Mouse (Mus musculus) midbrain, embryonic 16.5 days (tissue): ENCODE results near the gene Celsr3. TPM values are rescaled to one million over a fixed set of nuclear protein-coding genes. Genes with fewer than 3 reads are reported as not detected.

Experiments
- ATAC-seq: fragments of 200-750 bp; cut with Nextera tagmentation; 2 replicates; pipeline ENCODE4 v1.8.0; 2017; ENCODE audit warnings: moderate TSS enrichment
- H3K27ac ChIP-seq: fragments of 300-500 bp; sonication (generic); 2 replicates; pipeline ENCODE4 v1.5.1; 2014; ENCODE audit warnings: mild to moderate bottlenecking, low read length, mixed read lengths
- H3K27me3 ChIP-seq: fragments of 300-500 bp; sonication (generic); 2 replicates; pipeline ENCODE4 v1.6.1; 2014; ENCODE audit warnings: low read depth, low read length, mixed read lengths; ENCODE audit not compliant: control insufficient read depth, insufficient read depth
- H3K36me3 ChIP-seq: fragments of 300-500 bp; sonication (generic); 2 replicates; pipeline ENCODE4 v1.6.1; 2014; ENCODE audit warnings: mild to moderate bottlenecking, low read length, moderate library complexity, mixed read lengths; ENCODE audit not compliant: control insufficient read depth, insufficient read depth
- H3K4me1 ChIP-seq: fragments of 300-500 bp; sonication (generic); 2 replicates; pipeline ENCODE4 v1.6.1; 2014; ENCODE audit warnings: mild to moderate bottlenecking, low read length, mixed read lengths; ENCODE audit not compliant: control insufficient read depth, insufficient read depth
- H3K4me2 ChIP-seq: fragments of 300-500 bp; sonication (generic); 2 replicates; pipeline ENCODE4 v1.6.1; 2014; ENCODE audit warnings: mild to moderate bottlenecking, low read length, mixed read lengths
- H3K4me3 ChIP-seq: fragments of 300-500 bp; sonication (generic); 2 replicates; pipeline ENCODE4 v1.5.1; 2014; ENCODE audit warnings: low read depth, mild to moderate bottlenecking, low read length, moderate library complexity, mixed read lengths
- H3K9ac ChIP-seq: fragments of 300-500 bp; sonication (generic); 2 replicates; pipeline ENCODE4 v1.6.1; 2014; ENCODE audit warnings: low read depth, low read length, mixed read lengths
- H3K9me3 ChIP-seq: fragments of 300-500 bp; sonication (generic); replicated peaks from 2 replicates; pipeline ENCODE4 v1.6.1; 2014; ENCODE audit warnings: mild to moderate bottlenecking, low read length, mixed read lengths; ENCODE audit not compliant: control insufficient read depth, poor library complexity, severe bottlenecking
- WGBS: fragments of 180-500 bp; shearing (Covaris S2); extraction: QIAGEN DNeasy Blood & Tissue Kit; methylation state at CpG from one replicate; pipeline ENCODE4 v1.1.7; 2014; 5-methylcytosine and 5-hydroxymethylcytosine counted together
- polyA plus RNA-seq: library from polyadenylated mRNA; unstranded; fragments of >200 nt; fragmentation: Nextera tagmentation; extraction: Ambion mirVana; gene quantifications from 2 replicates; pipeline ENCODE4 v1.2.1, GENCODE M21; 2015

Gene Celsr3
- polyA plus RNA-seq, 1 experiment from 2014 or later, result 12.7 TPM

GRCm38 (mm10) chr9:108798508-108799075 lies 27.5 kb upstream of the Celsr3 start:
- Histone ChIP-seq H3K36me3 (peaks cover 36% of the 10 kb centered on the region), H3K4me3 (no peak overlapping the region), H3K27ac (no peak overlapping the region), H3K4me1 (peaks cover 29% of the 10 kb centered on the region), H3K4me2 (no peak overlapping the region), H3K9ac (no peak overlapping the region), H3K27me3 (no peaks in the 10 kb centered on the region), H3K9me3 (no peaks in the 10 kb centered on the region)
- no peak for ATAC-seq
- 87% methylated on average over 5 of the region's 5 CpGs for WGBS

- H3K4me3 ChIP-seq, result no peak overlapping the region
- no peak for ATAC-seq
- no peak overlapping the region for H3K27ac ChIP-seq
- no peaks in the 10 kb centered on the region for H3K27me3 ChIP-seq
- H3K4me1 ChIP-seq, result peaks cover 20% of the 10 kb centered on the region
- peaks cover 43% of the 10 kb centered on the region for H3K36me3 ChIP-seq
- no peaks in the 10 kb centered on the region for H3K9me3 ChIP-seq
- 89% methylated on average over 3 of the region's 3 CpGs for WGBS
- H3K9ac ChIP-seq, result no peak overlapping the region
- no peak overlapping the region for H3K4me2 ChIP-seq
These were observed 26.6 kb upstream of the Celsr3 start for GRCm38 (mm10) chr9:108799564-108799963.

DNA sequence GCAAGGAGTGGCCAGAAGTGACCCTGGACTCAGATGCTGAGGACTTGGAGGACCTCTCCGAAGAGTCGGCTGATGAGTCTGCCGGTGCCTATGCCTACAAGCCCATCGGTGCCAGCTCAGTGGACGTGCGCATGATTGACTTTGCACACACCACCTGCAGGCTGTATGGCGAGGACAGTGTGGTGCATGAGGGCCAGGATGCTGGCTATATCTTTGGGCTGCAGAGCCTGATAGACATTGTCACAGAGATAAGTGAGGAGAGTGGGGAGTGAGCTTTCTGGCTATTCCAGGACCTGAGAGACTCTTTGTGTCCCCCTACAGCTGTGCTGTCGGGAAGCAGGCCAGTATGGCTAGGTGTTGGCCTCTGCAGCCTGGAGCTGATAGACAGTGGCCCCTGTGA lies 20.4 kb upstream of the Celsr3 start:
- Histone ChIP-seq H3K27ac (no peak overlapping the region), H3K9ac (0 out of 2 replicates have a peak overlapping the region, but pooled peaks have one; percentile 4), H3K36me3 (peaks cover 36% of the 10 kb centered on the region), H3K4me3 (no peak overlapping the region), H3K27me3 (no peaks in the 10 kb centered on the region), H3K9me3 (no peaks in the 10 kb centered on the region), H3K4me1 (peaks cover 16% of the 10 kb centered on the region), H3K4me2 (no peak overlapping the region)
- no peak for ATAC-seq
- 81% methylated on average over 8 of the region's 8 CpGs for WGBS

- Histone ChIP-seq H3K4me1 (peaks cover 16% of the 10 kb centered on the region), H3K4me2 (no peak overlapping the region), H3K36me3 (peaks cover 34% of the 10 kb centered on the region), H3K27ac (no peak overlapping the region), H3K4me3 (no peak overlapping the region), H3K27me3 (no peaks in the 10 kb centered on the region), H3K9me3 (no peaks in the 10 kb centered on the region), H3K9ac (no peak overlapping the region)
- ATAC-seq, result no peak
These were observed 19.7 kb upstream of the Celsr3 start for GRCm38 (mm10) chr9:108806379-108806778.

- Histone ChIP-seq H3K9ac (no peak overlapping the region), H3K36me3 (peaks cover 39% of the 10 kb centered on the region), H3K4me2 (no peak overlapping the region), H3K27ac (no peak overlapping the region), H3K4me1 (peaks cover 16% of the 10 kb centered on the region), H3K27me3 (no peaks in the 10 kb centered on the region), H3K9me3 (no peaks in the 10 kb centered on the region), H3K4me3 (no peak overlapping the region)
- ATAC-seq, result no peak
- WGBS, result 100% methylated on average over 1 of the region's 1 CpGs
These were observed 19.3 kb upstream of the Celsr3 start for GRCm38 (mm10) chr9:108806831-108807230.

GRCm38 (mm10) chr9:108807674-108808073 lies 18.4 kb upstream of the Celsr3 start:
- ATAC-seq, result peak; percentile 23
- Histone ChIP-seq H3K9ac (no peak overlapping the region), H3K4me3 (no peak overlapping the region), H3K27me3 (no peaks in the 10 kb centered on the region), H3K4me2 (peak overlapping the region; percentile 87; the same call in 1 of the 2 replicates), H3K36me3 (peaks cover 43% of the 10 kb centered on the region), H3K4me1 (peaks cover 16% of the 10 kb centered on the region), H3K9me3 (no peaks in the 10 kb centered on the region), H3K27ac (peak overlapping the region; percentile 55; the same call in 1 of the 2 replicates)
- 77% methylated on average over 5 of the region's 5 CpGs for WGBS

- Histone ChIP-seq H3K36me3 (peaks cover 47% of the 10 kb centered on the region), H3K27ac (peak within 1 kb of the TSS; percentile 80), H3K4me3 (peak within 1 kb of the TSS; percentile 88), H3K4me1 (peaks cover 16% of the 10 kb centered on the region), H3K9me3 (no peaks in the 10 kb centered on the region), H3K9ac (peak within 1 kb of the TSS; percentile 94), H3K4me2 (peak within 1 kb of the TSS; percentile 87), H3K27me3 (no peaks in the 10 kb centered on the region)
- ATAC-seq, result peak; percentile 89
- 0% methylated on average over 49 of the region's 62 CpGs for WGBS
These were observed 17.9 kb upstream of the Celsr3 start, which contains the start of gene Nckipsd for GRCm38 (mm10) chr9:108808163-108808665. Gene Nckipsd, plus strand, starts transcription at chr9:108808368.

- no peaks in the 10 kb centered on the region for H3K27me3 ChIP-seq
- H3K36me3 ChIP-seq, result peaks cover 47% of the 10 kb centered on the region
- H3K9me3 ChIP-seq, result no peaks in the 10 kb centered on the region
- WGBS, result 81% methylated on average over 5 of the region's 5 CpGs
- peak overlapping the region; percentile 87 for H3K4me2 ChIP-seq
- peak overlapping the region; percentile 88 for H3K4me3 ChIP-seq
- ATAC-seq, result no peak
- H3K4me1 ChIP-seq, result peaks cover 16% of the 10 kb centered on the region
- H3K9ac ChIP-seq, result peak overlapping the region; percentile 94
- H3K27ac ChIP-seq, result no peak overlapping the region
These were observed 16.9 kb upstream of the Celsr3 start for GRCm38 (mm10) chr9:108809188-108809587.

- Histone ChIP-seq H3K4me3 (no peak overlapping the region), H3K9me3 (no peaks in the 10 kb centered on the region), H3K27ac (no peak overlapping the region), H3K27me3 (no peaks in the 10 kb centered on the region), H3K36me3 (peaks cover 47% of the 10 kb centered on the region), H3K4me1 (peaks cover 16% of the 10 kb centered on the region), H3K4me2 (peak overlapping the region; percentile 87; the same call in 1 of the 2 replicates), H3K9ac (peak overlapping the region; percentile 94; the same call in 1 of the 2 replicates)
- no peak for ATAC-seq
- 83% methylated on average over 6 of the region's 6 CpGs for WGBS
These were observed 16.4 kb upstream of the Celsr3 start for GRCm38 (mm10) chr9:108809723-108810122.
